ENCODE assay signal across 8 mouse cellular contexts in genomic region chr16:30405925-30406670, GRCm38 (mm10). TPM values are rescaled to one million over a fixed set of nuclear protein-coding genes. Genes with fewer than 3 reads are reported as not detected.
DNase-seq lines count a peak whose midpoint lies in the region; ATAC-seq and TF ChIP-seq lines count a peak whose summit lies in the region.

Gene Atp13a3 (minus strand): TSS chr16:30405975.

- H3K9ac ChIP-seq in ES-E14 (ENCODE audit: insufficient read depth, low read depth, low read length, poor library complexity, severe bottlenecking) = no peak within 1 kb of the TSS
- no peak within 1 kb of the TSS for H3K9ac ChIP-seq in embryonic facial prominence, embryonic 15.5 days
- no peak within 1 kb of the TSS for H3K9ac ChIP-seq in intestine, postnatal 0 days (ENCODE audit: low read depth, low read length)

- no peak for DNase-seq in kidney, adult 2 months
- no peak for DNase-seq in kidney, postnatal 14 days
- DNase-seq in ES-E14 (ENCODE audit: low read depth, low spot score) = no peak
- no peak for DNase-seq in cerebellum, postnatal 14 days
- DNase-seq in ovary, postnatal 36 days (ENCODE audit: low spot score) = no peak

- no peak within 1 kb of the TSS for H3K4me3 ChIP-seq in kidney, adult 2 months (ENCODE audit: insufficient read depth, low read depth, low read length)
- no peak within 1 kb of the TSS for H3K4me3 ChIP-seq in ES-E14 (ENCODE audit: insufficient read depth in 1 of 2, low read depth in 1 of 2, low read length in 2 of 2, poor library complexity in 1 of 2, severe bottlenecking in 1 of 2)
- H3K4me3 ChIP-seq in embryonic facial prominence, embryonic 15.5 days (replicated peaks) = no peak within 1 kb of the TSS
- H3K4me3 ChIP-seq in intestine, postnatal 0 days (ENCODE audit: low read depth, low read length) = no peak within 1 kb of the TSS
- H3K4me3 ChIP-seq in small intestine, adult 2 months (ENCODE audit: low read depth, low read length) = no peak within 1 kb of the TSS

- no peak for TF ChIP-seq POLR2A in kidney, adult 2 months (IDR thresholded peaks at IDR 0.05; ENCODE audit: low read depth, low read length)
- no peak for TF ChIP-seq POLR2A in small intestine, adult 2 months (IDR thresholded peaks at IDR 0.05; ENCODE audit: low read depth, low read length)

- H3K4me2 ChIP-seq in embryonic facial prominence, embryonic 15.5 days (replicated peaks) = no peak within 1 kb of the TSS
- no peak within 1 kb of the TSS for H3K4me2 ChIP-seq in intestine, postnatal 0 days (replicated peaks; ENCODE audit: low read depth)

- in situ Hi-C loops in ES-E14 (cut with MboI; ENCODE audit: low sequenced_read_pairs in 2 of 2, unreplicated experiment in 2 of 2) = no loop called here

- WGBS in kidney, adult 2 months = 79% methylated on average over 11 of the region's 11 CpGs
- 70% methylated on average over 11 of the region's 11 CpGs for WGBS in embryonic facial prominence, embryonic 15.5 days
- 75% methylated on average over 11 of the region's 11 CpGs for WGBS in intestine, postnatal 0 days
- 78% methylated on average over 11 of the region's 11 CpGs for WGBS in small intestine, adult 2 months

- peaks cover 3% of the 10 kb centered on the region; the same call in 1 of the 2 replicates for H3K4me1 ChIP-seq in kidney, adult 2 months (ENCODE audit: control insufficient read depth, insufficient read depth, low read length)
- peaks cover 4 to 6% of the 10 kb centered on the region in 2 experiments; a peak in 2 of 4 replicates for H3K4me1 ChIP-seq in ES-E14 (ENCODE audit: control insufficient read depth in 2 of 2, insufficient read depth in 2 of 2, low read length in 2 of 2, poor library complexity in 1 of 2)
- no peaks in the 10 kb centered on the region for H3K4me1 ChIP-seq in embryonic facial prominence, embryonic 15.5 days
- H3K4me1 ChIP-seq in intestine, postnatal 0 days (replicated peaks; ENCODE audit: control insufficient read depth, insufficient read depth, low read length) = peaks cover 4% of the 10 kb centered on the region; the same call in 1 of the 2 replicates
- H3K4me1 ChIP-seq in small intestine, adult 2 months (ENCODE audit: control insufficient read depth, insufficient read depth, insufficient read length, low read length) = peaks cover 14% of the 10 kb centered on the region; the same call in 1 of the 2 replicates

- no peak within 1 kb of the TSS for H3K27ac ChIP-seq in kidney, adult 2 months (ENCODE audit: insufficient read depth, low read depth, low read length)
- no peak within 1 kb of the TSS for H3K27ac ChIP-seq in ES-E14 (ENCODE audit: insufficient read depth, low read depth, low read length, poor library complexity, severe bottlenecking)
- H3K27ac ChIP-seq in embryonic facial prominence, embryonic 15.5 days (replicated peaks) = no peak within 1 kb of the TSS
- H3K27ac ChIP-seq in intestine, postnatal 0 days (ENCODE audit: low read depth, low read length) = no peak within 1 kb of the TSS
- no peak within 1 kb of the TSS for H3K27ac ChIP-seq in small intestine, adult 2 months (ENCODE audit: insufficient read depth, low read depth, low read length)

- H3K36me3 ChIP-seq in kidney, adult 2 months (ENCODE audit: control insufficient read depth, insufficient read depth, low read length) = no peaks in the 10 kb centered on the region
- no peaks in the 10 kb centered on the region for H3K36me3 ChIP-seq in ES-E14 (ENCODE audit: control insufficient read depth, insufficient read depth, low read length, poor library complexity, severe bottlenecking)
- no peaks in the 10 kb centered on the region for H3K36me3 ChIP-seq in embryonic facial prominence, embryonic 15.5 days
- H3K36me3 ChIP-seq in intestine, postnatal 0 days (ENCODE audit: control insufficient read depth, insufficient read depth) = no peaks in the 10 kb centered on the region
- no peaks in the 10 kb centered on the region for H3K36me3 ChIP-seq in small intestine, adult 2 months (ENCODE audit: control insufficient read depth, insufficient read depth, low read length)

- H3K9me3 ChIP-seq in ES-E14 (ENCODE audit: control insufficient read depth, insufficient read depth, low read depth, low read length) = no peaks in the 10 kb centered on the region
- no peaks in the 10 kb centered on the region for H3K9me3 ChIP-seq in embryonic facial prominence, embryonic 15.5 days (replicated peaks)
- H3K9me3 ChIP-seq in intestine, postnatal 0 days (ENCODE audit: control insufficient read depth) = no peaks in the 10 kb centered on the region

- no peak for ATAC-seq in embryonic facial prominence, embryonic 15.5 days (ENCODE audit: insufficient number of reproducible peaks, low FRiP score, low TSS enrichment, low read depth)
- ATAC-seq in intestine, postnatal 0 days = no peak

- H3K27me3 ChIP-seq in kidney, adult 2 months (replicated peaks; ENCODE audit: control insufficient read depth, insufficient read depth, low read length) = no peaks in the 10 kb centered on the region
- no peaks in the 10 kb centered on the region for H3K27me3 ChIP-seq in embryonic facial prominence, embryonic 15.5 days
- no peaks in the 10 kb centered on the region for H3K27me3 ChIP-seq in intestine, postnatal 0 days (replicated peaks; ENCODE audit: control insufficient read depth, insufficient read depth, low read length)
- H3K27me3 ChIP-seq in small intestine, adult 2 months (ENCODE audit: control insufficient read depth, insufficient read depth, low read length) = no peaks in the 10 kb centered on the region

- TF ChIP-seq CTCF in kidney, adult 2 months (conservative IDR thresholded peaks at IDR 0.05; ENCODE audit: insufficient read depth, insufficient read length, low read depth, low read length) = no peak
- TF ChIP-seq CTCF in intestine, postnatal 0 days (IDR thresholded peaks at IDR 0.05; ENCODE audit: low read depth) = no peak
- no peak for TF ChIP-seq CTCF in small intestine, adult 2 months (IDR thresholded peaks at IDR 0.05; ENCODE audit: extremely low read depth, insufficient read length, insufficient replicate concordance, low read depth, low read length)

TF ChIP-seq in ES-E14, 5 proteins besides CTCF, POLR2A, EP300 and RAD21:
- no peak for TF ChIP-seq HCFC1 (IDR thresholded peaks at IDR 0.05; ENCODE audit: borderline replicate concordance, insufficient read depth, low read length)
- TF ChIP-seq MAFK (IDR thresholded peaks at IDR 0.05; ENCODE audit: insufficient read depth, low read depth, low read length) = no peak
- no peak for TF ChIP-seq ZC3H11A (IDR thresholded peaks at IDR 0.05; ENCODE audit: borderline replicate concordance, low read depth, low read length)
- no peak for TF ChIP-seq CHD2 (IDR thresholded peaks at IDR 0.05; ENCODE audit: low read depth, low read length)

RNA-seq across cellular contexts. Expression of gene Atp13a3, which starts in this region (rescaled TPM):
- 23.5 and 25.4 TPM in 2 replicates for polyA plus RNA-seq in kidney, adult 2 months (2012; rRNA removed)
- 87.2 and 98.9 TPM in 2 replicates for total RNA-seq in ES-E14 (2012; rRNA removed)
- polyA plus RNA-seq in embryonic facial prominence, embryonic 15.5 days (2015; fragmentation: Nextera tagmentation; extraction: Ambion mirVana) = 10.2 and 11.0 TPM in 2 replicates
- 22.0 and 23.9 TPM in 2 replicates for polyA plus RNA-seq in intestine, postnatal 0 days (2015; fragmentation: Nextera tagmentation; extraction: Ambion mirVana)
- 7.4 and 22.8 TPM in 2 replicates for polyA plus RNA-seq in small intestine, adult 2 months (2012; rRNA removed)
